Mouse (Mus musculus) embryo, embryonic 11.5 days (tissue): ENCODE measurements around the gene Tcte3.
"Not testable (repeated sequence)": the region's sequence is repeated elsewhere in the genome, so short reads cannot be mapped to it uniquely, and the experiment has no call there.

Source experiments
- DNase-seq: peaks from one replicate; pipeline ENCODE4 v3.0.0-alpha.2; 2012; ENCODE audit warnings: low read depth, low spot score

Gene Tcte3

DNA sequence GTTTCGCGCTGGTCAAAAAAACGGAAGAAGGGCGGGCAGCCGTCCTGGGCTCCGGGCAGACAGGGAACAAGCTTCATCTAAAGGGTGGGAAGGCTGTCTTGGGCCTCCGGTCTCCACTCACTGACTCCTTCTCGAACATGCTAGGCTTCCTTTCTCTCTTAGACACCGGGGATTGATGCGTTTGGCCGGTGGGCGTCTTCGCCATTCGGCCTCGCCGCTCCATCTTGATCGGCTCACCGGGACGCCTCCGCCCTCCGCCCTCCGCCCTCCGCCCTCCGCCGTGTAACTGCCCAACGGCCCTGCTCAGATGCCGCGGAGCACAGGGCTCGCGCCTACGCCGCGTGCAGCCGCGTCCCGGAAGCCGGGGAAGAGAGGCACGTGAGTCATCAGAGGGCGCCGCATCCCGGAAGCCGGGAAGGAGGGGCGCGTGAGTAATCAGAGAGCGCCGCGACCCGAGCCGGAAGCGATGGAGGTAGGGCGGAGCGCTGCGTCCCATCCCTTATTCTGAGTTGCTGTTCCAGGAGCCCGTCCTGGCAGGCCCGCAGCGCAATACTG is at the start of gene Tcte3, which contains the start of the genes Ermard and Gm3448:
Gene Tcte3 (minus strand): TSS at position 314 of the 555 bp plus-strand sequence.
Gene Ermard (plus strand): TSS at position 34 of the 555 bp plus-strand sequence.
Gene Gm3448 (minus strand): TSS at position 363 of the 555 bp plus-strand sequence.
- DNase-seq, result not testable (repeated sequence)

DNA sequence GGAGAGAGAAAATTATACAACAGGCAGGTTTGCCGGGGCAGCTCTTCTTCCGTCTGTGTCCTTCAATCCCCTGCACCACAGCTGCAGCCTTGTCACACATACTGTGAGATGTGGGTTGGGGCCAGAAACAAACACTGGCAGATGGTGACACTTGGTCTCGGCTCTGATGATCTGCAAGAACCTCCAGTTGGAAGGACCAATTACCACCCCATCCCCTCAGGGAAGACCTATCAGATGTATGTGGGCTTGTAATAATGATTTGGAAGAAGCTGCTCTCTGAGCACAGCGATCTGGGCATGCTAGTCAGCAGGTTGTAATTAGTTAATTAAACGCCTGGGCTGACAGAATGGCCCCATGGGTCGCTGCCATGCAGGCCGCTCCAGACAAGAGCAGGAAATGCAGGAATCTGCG is 47.3 kb upstream of the Tcte3 start:
- DNase-seq, result no peak

DNA sequence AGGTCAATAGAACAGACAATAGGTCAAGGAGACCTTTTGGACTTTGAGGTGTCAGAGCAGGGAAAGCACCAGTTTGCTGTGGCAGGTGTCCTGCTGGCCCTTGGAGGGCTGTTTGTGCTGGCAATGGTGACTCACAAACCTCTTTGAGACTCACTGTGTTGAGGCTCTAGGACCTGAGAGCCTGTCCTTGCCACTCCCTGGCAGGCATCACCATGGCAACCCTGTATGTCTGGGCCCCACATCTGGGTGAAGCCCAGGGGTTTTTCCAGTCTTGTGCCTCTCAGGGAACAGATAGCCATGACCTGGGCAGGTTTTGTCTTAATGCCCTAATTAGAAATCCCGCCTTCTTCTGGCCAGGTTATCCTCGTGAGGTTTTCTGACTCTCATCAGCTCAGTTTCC is 46.9 kb upstream of the Tcte3 start:
- no peak for DNase-seq

DNA sequence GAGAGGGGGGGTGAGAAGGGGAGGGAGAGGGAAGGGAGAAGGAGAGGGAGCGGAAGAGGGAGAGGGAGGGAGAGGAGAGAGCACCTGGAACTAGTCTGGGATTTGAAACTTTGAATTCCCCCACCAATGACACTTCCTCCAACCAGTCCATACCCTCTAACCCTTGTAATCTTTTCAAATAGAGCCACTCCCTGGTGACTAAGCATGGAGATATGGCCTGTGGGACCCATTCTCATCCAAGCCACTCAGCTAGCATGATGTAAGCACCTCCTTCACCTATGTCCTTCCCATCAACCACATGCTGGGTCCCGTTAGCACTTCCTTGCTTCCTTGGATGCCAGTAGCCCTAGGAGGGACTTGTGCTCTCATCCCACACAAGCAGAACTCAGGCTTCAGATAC is 43.7 kb upstream of the Tcte3 start:
- no peak for DNase-seq

GRCm38 (mm10) chr17:15084226-15084848 is 43.0 kb upstream of the Tcte3 start:
- no peak for DNase-seq

- no peak for DNase-seq
These were observed 36.2 kb upstream of the Tcte3 start for GRCm38 (mm10) chr17:15077536-15077935.

DNA sequence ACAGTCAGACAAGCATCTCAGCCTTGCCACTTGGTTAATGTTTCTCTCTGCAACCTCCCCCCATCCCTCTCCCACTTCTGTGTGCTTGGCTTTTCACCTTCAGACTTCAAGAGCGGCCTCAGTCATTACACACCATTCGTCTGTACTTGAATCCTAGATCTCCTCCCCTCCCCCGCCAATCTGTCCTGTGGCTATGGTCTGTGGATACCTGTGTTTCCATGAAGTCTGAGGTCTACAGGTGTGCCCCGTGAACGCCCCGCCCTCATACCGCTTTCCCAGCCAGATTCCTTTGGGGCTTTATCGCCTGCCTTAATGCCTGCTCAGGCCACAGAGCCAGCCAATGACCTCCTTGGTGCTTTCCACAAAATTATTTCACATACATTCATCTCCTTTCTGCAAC is 33.7 kb upstream of the Tcte3 start:
- DNase-seq, result no peak

- no peak for DNase-seq
These were observed 30.9 kb upstream of the Tcte3 start for GRCm38 (mm10) chr17:15072211-15072610.

DNA sequence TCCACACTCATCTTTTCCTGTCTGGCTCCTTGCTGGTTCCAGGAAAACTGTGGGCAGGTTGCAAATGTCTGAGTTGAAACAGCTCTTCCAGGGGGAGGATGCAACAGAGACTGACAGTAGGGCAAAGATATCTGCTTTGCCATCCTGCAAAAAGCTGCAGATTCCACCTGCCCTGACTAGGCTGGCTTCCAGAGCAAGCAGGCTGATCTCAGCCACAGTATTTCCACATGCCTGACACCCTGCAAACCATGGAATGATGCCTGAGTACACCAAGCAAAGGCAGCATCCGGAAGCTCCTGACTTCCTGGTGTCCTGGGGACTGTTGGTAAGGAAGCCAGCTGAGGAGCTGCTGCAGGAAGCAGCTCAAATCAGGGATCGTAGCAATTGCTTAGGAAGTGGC is 27.8 kb upstream of the Tcte3 start:
- DNase-seq, result no peak

GRCm38 (mm10) chr17:15068040-15068792 is 26.9 kb upstream of the Tcte3 start:
- no peak for DNase-seq

DNA sequence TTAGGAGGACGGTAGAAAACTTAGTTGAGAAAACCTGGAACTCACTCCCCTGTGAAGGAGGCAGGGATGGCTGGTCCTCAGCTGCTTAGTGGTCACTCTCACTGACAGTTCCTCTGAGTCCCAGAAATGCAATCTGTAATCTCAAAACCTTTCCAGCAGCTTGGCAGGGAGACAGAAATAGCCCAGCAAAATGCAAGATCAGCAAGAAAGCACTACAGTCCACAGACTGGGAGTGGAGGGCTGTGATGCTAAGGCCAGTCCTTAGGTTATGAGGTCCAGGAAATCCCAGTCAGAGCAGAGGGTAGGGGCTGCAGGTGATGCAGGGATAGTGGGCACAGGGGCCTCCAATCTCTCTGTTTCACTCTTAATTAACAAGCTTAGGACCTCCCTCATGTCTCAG is 25.6 kb upstream of the Tcte3 start:
- DNase-seq, result no peak

DNA sequence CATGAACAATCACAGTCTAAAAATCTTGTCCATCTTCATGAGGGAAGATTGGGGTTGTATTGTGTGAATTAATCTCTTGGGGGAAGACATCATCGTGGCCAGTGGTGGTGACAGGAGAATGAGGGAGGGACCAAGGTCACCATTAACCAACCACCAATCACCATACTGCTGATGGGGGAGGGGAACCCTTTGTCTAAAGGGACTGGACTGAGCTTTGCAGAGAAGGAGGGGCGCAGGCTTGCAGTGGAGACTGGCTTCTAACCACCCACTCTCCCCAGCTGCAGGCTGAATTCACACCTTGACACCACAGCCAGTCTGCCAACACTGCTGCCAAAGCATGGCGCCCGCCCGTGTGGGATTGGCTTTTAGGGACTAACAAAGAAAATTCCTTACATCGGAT is 24.8 kb upstream of the Tcte3 start:
- peak; percentile 36 for DNase-seq

DNA sequence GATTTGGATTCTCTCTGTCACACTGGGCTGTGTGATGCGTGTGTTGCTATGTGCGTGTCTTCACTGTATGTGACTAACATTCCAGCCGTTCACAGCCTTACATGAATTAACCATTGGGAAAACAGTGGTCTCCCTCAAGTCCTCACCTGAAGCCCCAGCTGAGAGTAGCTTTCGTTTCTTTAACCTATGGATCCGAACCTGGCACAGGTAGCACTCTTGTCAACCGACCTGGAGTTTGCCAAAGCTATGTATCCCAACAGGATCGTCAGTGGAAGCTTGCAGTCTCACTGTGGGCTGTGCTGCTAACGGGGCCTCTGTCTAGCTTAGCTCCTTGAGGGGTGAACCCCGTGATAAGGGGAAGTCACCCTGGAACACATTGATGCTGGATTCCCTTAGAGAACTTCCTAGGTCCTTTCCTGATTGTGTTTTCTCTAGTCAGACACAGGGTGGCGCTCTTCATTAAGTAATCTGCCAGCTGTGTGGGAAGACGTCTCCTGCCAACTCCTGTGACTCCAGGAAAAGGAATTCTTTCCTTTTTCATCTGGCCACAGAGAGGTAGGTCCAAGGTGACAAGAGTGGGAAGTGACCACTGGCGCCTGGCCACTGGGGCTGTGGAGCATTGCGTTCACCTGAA is 24.2 kb upstream of the Tcte3 start:
- peak; percentile 70 for DNase-seq

DNA sequence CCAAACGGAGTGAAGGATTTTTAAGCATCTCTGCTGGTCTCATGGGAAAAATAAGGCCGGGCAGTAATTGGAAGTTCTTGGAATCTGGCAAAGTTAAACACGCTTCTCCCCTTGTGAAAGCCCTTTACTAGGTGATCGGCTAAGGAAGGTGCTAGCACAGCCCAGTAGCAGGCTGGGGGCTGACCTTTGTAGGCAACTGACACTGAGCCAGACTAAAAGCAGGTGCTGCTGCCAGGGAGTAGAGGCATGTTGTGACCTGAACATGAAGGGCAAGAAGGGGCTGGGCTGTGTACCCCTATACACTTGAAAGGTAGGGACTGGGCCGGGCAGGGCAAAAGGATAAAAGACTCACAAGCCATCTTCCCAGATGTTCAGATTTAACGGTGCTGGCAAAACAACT is 19.1 kb upstream of the Tcte3 start:
- DNase-seq, result no peak

- DNase-seq, result no peak
These were observed 18.4 kb upstream of the Tcte3 start for GRCm38 (mm10) chr17:15059646-15060045.

GRCm38 (mm10) chr17:15058161-15058591 is 16.9 kb upstream of the Tcte3 start:
- no peak for DNase-seq

DNA sequence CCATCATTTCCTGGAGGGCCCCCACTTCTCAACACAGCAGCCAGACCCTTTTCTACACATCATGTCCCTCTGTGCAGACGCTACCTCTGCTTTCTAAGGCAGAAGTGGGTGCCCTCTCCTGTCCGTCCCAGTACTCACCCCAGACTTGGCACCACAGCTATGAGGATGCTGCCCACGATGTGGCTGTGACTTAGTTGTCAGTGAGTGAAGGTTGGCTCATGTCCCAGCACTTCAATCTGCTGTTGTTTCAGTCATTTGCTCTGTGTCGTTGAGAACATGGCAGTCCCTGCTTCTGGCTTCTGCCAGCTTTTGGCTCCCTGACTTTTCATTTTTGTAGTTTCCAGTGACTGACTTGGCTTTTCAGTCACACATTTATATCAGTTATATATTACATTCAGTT is 14.6 kb upstream of the Tcte3 start:
- DNase-seq, result no peak

- DNase-seq, result not testable (repeated sequence)
These were observed 12.5 kb upstream of the Tcte3 start for GRCm38 (mm10) chr17:15053829-15054200.

DNA sequence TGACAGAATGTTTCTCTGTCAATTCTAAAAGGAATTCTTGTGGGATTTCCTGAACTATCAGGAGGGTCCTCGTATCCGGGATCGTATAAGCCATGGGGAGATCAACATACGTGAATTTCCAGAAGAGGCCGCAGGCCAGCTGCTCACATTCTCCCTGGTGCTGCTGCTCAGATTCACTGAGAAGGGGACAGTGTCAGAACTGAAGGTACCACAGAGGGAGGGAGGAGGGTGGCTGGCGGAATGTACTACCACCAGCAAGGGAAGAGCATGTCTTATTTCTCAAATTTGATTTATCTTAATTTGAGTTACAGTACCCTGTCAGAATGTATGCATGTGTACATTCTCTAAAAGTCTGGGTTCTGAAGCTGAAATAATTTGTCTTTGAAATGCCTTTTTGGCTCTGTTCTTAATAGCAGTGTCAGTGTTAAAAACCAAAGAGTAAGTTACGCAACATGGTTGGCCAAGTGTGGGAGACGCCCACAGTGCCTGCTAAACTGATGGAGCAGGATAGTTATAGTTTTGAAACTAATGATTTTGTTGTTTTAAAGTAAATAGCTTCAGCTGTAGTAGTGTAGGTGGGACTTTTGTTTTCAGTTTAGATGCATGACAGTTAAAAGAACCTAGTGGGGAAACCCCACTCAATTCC is 12.0 kb upstream of the Tcte3 start:
- not testable (repeated sequence) for DNase-seq

GRCm38 (mm10) chr17:15052766-15053165 is 11.5 kb upstream of the Tcte3 start:
- DNase-seq, result not testable (repeated sequence)

- not testable (repeated sequence) for DNase-seq
These were observed 9.1 kb upstream of the Tcte3 start for GRCm38 (mm10) chr17:15050338-15050737.

GRCm38 (mm10) chr17:15040455-15040854 is 833 bp downstream of the Tcte3 start:
- DNase-seq, result not testable (repeated sequence)
